Mouse (Mus musculus) heart, postnatal 0 days (tissue): ENCODE results near the gene Card11.

Source experiments
- CTCF ChIP-seq: IDR thresholded peaks from 2 replicates; pipeline ENCODE4 v1.5.1; 2016; ENCODE audit warnings: antibody characterized with exemption, control low read depth, low read depth
- EP300 ChIP-seq: IDR thresholded peaks from 2 replicates; pipeline ENCODE4 v1.6.1; 2016; ENCODE audit warnings: antibody characterized with exemption, low read depth

GRCm38 (mm10) chr5:140951801-140952200 lies 48.6 kb downstream of the Card11 start:
- no peak for TF ChIP-seq EP300
- no peak for TF ChIP-seq CTCF
